Mouse (Mus musculus): ENCODE data around the gene Qrich1.

- TF ChIP-seq CTCF (IDR thresholded peaks at IDR 0.05; ENCODE audit: low read depth, low read length) = no peak
- TF ChIP-seq POLR2A (IDR thresholded peaks at IDR 0.05; ENCODE audit: extremely low read depth, insufficient read depth, low read length) = no peak
Measured at GRCm38 (mm10) chr9:108596998-108597764, 80.6 kb downstream of the Qrich1 start, which contains the start of gene P4htm.
